Mouse (Mus musculus) heart, postnatal 0 days (tissue): ENCODE data around the gene Fam53b. TPM values are rescaled to one million over a fixed set of nuclear protein-coding genes. Genes with fewer than 3 reads are reported as not detected.

Experiments used
- ATAC-seq: fragments of 200-750 bp; cut with Nextera tagmentation; 2 replicates; pipeline ENCODE4 v1.8.0; 2017; ENCODE audit warnings: low read depth, moderate number of reproducible peaks, moderate library complexity; ENCODE audit not compliant: insufficient read depth
- DNase-seq: peaks from one replicate; pipeline ENCODE4 v3.0.0-alpha.2; 2016; ENCODE audit warnings: low spot score
- H3K27ac ChIP-seq: fragments of 300-500 bp; sonication (generic); 2 replicates; pipeline ENCODE4 v1.5.1; 2014; ENCODE audit warnings: low read depth, mild to moderate bottlenecking
- H3K27me3 ChIP-seq: fragments of 300-500 bp; sonication (generic); 2 replicates; pipeline ENCODE4 v1.6.1; 2014; ENCODE audit warnings: low read length, mixed read lengths; ENCODE audit not compliant: control insufficient read depth, insufficient read depth
- H3K36me3 ChIP-seq: fragments of 300-500 bp; sonication (generic); replicated peaks from 2 replicates; pipeline ENCODE4 v1.6.1; 2014; ENCODE audit warnings: low read length, mixed read lengths; ENCODE audit not compliant: control insufficient read depth, insufficient read depth
- H3K4me1 ChIP-seq: fragments of 300-500 bp; sonication (generic); 2 replicates; pipeline ENCODE4 v1.6.1; 2014; ENCODE audit warnings: antibody characterized with exemption; ENCODE audit not compliant: control insufficient read depth, insufficient read depth
- H3K4me2 ChIP-seq: fragments of 300-500 bp; sonication (generic); 2 replicates; pipeline ENCODE4 v1.6.1; 2014; ENCODE audit warnings: low read depth, mild to moderate bottlenecking, low read length, moderate library complexity
- H3K4me3 ChIP-seq: fragments of 300-500 bp; sonication (generic); 2 replicates; pipeline ENCODE4 v1.5.1; 2014; ENCODE audit warnings: low read depth, low read length
- H3K9ac ChIP-seq: fragments of 300-500 bp; sonication (generic); replicated peaks from 2 replicates; pipeline ENCODE4 v1.6.1; 2014; ENCODE audit warnings: low read depth, low read length, mixed read lengths
- H3K9me3 ChIP-seq: fragments of 300-500 bp; sonication (generic); replicated peaks from 2 replicates; pipeline ENCODE4 v1.6.1; 2016; ENCODE audit warnings: low read length; ENCODE audit not compliant: control insufficient read depth
- CTCF ChIP-seq: IDR thresholded peaks from 2 replicates; pipeline ENCODE4 v1.5.1; 2016; ENCODE audit warnings: antibody characterized with exemption, control low read depth, low read depth
- EP300 ChIP-seq: IDR thresholded peaks from 2 replicates; pipeline ENCODE4 v1.6.1; 2016; ENCODE audit warnings: antibody characterized with exemption, low read depth
- WGBS: fragments of 180-500 bp; shearing (Covaris S2); extraction: QIAGEN DNeasy Blood & Tissue Kit; methylation state at CpG from one replicate; pipeline ENCODE4 v1.1.7; 2014; 5-methylcytosine and 5-hydroxymethylcytosine counted together
- polyA plus RNA-seq: library from polyadenylated mRNA; unstranded; fragments of >200 nt; fragmentation: Nextera tagmentation; extraction: Ambion mirVana; gene quantifications from 2 replicates; pipeline ENCODE4 v1.2.1, GENCODE M21; 2015
- total RNA-seq: library from RNA; depleted of rRNA; stranded (reverse); fragments of >200 nt; gene quantifications from 2 replicates; pipeline ENCODE4 v1.2.3, GENCODE M21; 2014; ENCODE audit warnings: low replicate concordance

Gene Fam53b
- total and polyA plus RNA-seq, 2 experiments from 2014 or later = 13.1 to 18.6 TPM

DNA sequence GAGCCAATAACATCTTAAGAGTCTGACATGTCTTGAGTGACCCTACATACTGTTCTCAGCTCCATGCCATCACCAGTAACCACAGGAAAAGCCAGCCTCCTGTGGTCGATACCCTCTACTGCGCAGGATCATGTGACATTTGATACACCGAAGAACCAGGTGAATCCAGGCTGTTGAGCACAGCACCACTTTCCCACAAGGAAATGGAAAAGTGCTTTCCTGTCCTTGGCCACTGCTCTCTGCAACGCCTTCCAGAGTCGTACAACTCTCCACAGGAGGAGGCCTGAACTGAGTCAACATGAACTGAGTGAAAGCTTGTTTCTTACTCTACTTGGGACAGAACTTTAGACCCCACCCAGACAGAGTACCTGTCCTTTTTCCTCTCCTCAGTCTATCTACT is 12.2 kb downstream of the Fam53b start:
- Histone ChIP-seq H3K4me2 (no peak overlapping the region), H3K27ac (peak overlapping the region; percentile 57), H3K4me3 (no peak overlapping the region), H3K36me3 (no peaks in the 10 kb centered on the region), H3K9me3 (no peaks in the 10 kb centered on the region), H3K4me1 (peaks cover 67% of the 10 kb centered on the region), H3K27me3 (no peaks in the 10 kb centered on the region), H3K9ac (no peak overlapping the region)
- ATAC-seq = no peak
- no peak for DNase-seq
- TF ChIP-seq CTCF (no peak), EP300 (no peak)
- 90% methylated on average over 5 of the region's 5 CpGs for WGBS

GRCm38 (mm10) chr7:132800868-132801267 is 12.8 kb downstream of the Fam53b start:
- H3K27ac ChIP-seq = peak overlapping the region; percentile 57
- no peaks in the 10 kb centered on the region for H3K9me3 ChIP-seq
- no peak overlapping the region for H3K4me3 ChIP-seq
- WGBS = 51% methylated on average over 10 of the region's 10 CpGs
- ATAC-seq (no peak), DNase-seq (no peak)
- no peak overlapping the region; the same call in 1 of the 2 replicates for H3K9ac ChIP-seq
- no peak for TF ChIP-seq EP300
- TF ChIP-seq CTCF = no peak
- no peaks in the 10 kb centered on the region for H3K36me3 ChIP-seq
- H3K27me3 ChIP-seq = no peaks in the 10 kb centered on the region
- peaks cover 62% of the 10 kb centered on the region for H3K4me1 ChIP-seq
- H3K4me2 ChIP-seq = no peak overlapping the region

DNA sequence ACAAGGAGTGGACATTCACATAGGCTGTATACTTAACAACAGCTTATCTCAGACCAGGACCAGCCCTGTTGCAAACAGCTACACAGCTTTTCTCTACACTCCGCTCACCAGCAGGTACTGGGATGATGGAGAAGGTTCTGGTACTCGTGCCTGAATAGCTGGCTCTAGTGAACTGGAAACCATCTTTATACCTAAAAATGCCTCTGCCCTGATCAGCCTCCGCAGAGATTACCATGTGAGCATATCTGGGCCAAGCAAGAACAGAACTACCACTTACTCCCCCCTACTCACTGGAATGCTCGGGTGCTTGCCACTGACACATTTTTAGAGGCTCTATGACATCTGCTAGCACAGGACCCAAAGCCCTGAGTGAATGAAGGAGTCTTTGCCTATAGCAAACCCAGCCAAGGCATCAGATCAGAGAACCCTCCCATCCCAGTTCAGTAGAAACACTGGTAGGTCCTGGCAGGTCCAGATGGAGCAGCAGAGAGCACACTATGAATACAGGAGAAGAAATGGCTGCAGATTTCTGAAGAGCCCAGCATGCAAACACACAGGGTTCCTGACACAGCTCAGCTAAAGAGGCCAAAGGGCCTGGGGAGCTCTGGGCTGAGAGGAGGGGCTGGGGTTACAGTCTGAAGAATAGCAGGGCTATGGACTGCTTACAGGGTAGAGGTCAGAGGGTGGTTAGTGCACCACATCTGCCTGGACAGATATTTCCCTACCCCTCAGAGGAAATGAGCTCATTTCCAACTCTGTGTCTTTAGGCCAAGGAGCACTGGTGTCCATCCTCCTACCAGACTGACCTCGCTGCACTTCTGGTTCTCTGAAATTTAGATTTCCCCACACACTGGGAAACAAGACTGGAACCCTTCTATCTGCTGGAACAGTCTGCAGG is 14.3 kb downstream of the Fam53b start:
- Histone ChIP-seq H3K4me3 (no peak overlapping the region), H3K4me1 (peaks cover 52% of the 10 kb centered on the region), H3K27ac (peak overlapping the region; percentile 57), H3K27me3 (no peaks in the 10 kb centered on the region), H3K36me3 (no peaks in the 10 kb centered on the region), H3K9me3 (no peaks in the 10 kb centered on the region), H3K4me2 (no peak overlapping the region), H3K9ac (no peak overlapping the region)
- 67% methylated on average over 5 of the region's 5 CpGs for WGBS
- no peak; the same call in 1 of the 2 replicates for TF ChIP-seq CTCF
- TF ChIP-seq EP300 = peak; percentile 41; the same call in 1 of the 2 replicates
- ATAC-seq (peak; percentile 60), DNase-seq (peak; percentile 54)

DNA sequence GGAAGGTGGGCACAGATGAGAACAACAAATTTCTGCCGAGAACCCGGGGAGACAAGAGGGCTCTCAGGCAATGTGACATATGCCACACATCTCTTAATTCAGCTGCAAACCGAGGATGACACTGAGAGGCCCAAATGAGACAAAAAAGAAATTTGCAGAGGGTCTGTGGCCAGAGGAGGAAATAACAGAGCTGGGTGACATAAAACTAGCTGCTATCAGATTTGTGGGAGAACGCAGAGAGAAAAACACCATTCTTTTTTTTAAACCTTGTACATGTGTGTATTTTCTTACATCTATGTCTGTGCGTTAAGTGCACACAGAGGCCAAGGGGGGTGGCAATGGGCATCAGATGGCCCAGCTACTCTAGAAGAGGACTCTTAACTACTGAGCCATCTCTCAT is 18.5 kb downstream of the Fam53b start:
- Histone ChIP-seq H3K9ac (no peak overlapping the region), H3K36me3 (no peaks in the 10 kb centered on the region), H3K4me2 (no peak overlapping the region), H3K27me3 (no peaks in the 10 kb centered on the region), H3K9me3 (no peaks in the 10 kb centered on the region), H3K4me3 (no peak overlapping the region), H3K27ac (no peak overlapping the region), H3K4me1 (peaks cover 30% of the 10 kb centered on the region)
- 90% methylated on average over 5 of the region's 5 CpGs for WGBS
- ATAC-seq = no peak
- no peak for DNase-seq
- TF ChIP-seq EP300 (no peak), CTCF (no peak)

DNA sequence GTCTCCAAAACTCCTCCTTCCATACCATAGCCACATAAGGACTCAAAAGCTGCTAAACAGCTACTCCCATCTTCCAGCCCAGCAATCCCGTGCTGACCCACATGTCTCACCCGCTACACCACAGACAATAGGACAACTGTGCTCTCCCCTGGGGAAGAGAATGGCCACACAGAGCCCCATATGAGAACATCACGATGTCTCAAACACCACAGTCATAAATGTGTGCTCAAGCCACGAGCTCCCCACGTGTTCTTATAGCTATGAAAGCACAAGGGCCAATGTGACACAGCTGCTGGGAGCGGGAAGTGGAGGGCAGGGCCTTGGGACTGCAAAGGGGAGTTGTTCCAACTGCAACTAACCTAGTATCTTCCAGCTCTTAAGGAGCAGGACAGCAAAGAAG is 20.2 kb downstream of the Fam53b start:
- no peak overlapping the region for H3K4me3 ChIP-seq
- WGBS = 57% methylated on average over 6 of the region's 6 CpGs
- DNase-seq (no peak), ATAC-seq (peak; percentile 53)
- no peaks in the 10 kb centered on the region for H3K36me3 ChIP-seq
- no peak overlapping the region for H3K9ac ChIP-seq
- peaks cover 27% of the 10 kb centered on the region for H3K4me1 ChIP-seq
- TF ChIP-seq CTCF = no peak
- no peak for TF ChIP-seq EP300
- no peaks in the 10 kb centered on the region for H3K27me3 ChIP-seq
- no peaks in the 10 kb centered on the region for H3K9me3 ChIP-seq
- no peak overlapping the region for H3K27ac ChIP-seq
- no peak overlapping the region for H3K4me2 ChIP-seq
